3 mouse cellular contexts compared by ENCODE assay signal in the genomic region with DNA sequence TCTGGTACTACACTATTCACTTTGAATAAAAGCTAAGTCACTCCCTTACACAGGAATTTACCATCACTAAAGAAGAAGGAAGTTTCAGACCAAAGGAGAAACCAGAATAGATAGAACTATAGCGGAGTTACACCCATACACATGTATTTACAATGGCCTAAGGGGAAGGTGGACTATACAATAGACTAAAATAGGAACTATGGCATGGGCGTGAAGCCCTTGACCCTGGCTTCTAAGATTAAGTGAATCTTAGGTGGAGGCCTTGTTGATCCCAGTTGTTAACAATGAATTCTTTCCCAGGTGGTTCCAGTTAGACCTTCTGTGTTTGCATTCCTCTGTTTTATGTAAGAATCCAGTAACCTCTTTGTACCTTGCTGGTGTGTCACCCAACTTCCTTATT.
DNase-seq lines count a peak whose midpoint lies in the region.

No protein-coding gene starts in this region.

- DNase-seq in ES-CJ7 (ENCODE audit: low read depth, low spot score): peak; percentile 31
- peak; percentile 65 for DNase-seq in R1 (ENCODE audit: low read depth, low spot score)
- peak; percentile 83 for DNase-seq in ZHBTc4 (ENCODE audit: low read depth, low spot score)

Comparison
In these comparisons a context has a peak if more than half of its experiments do, and no peak if none do; other contexts are left out.
1. DNase-seq: peak in every context shown above with its lines; median percentile 83 in ZHBTc4; 65 in R1; 31 in ES-CJ7.